Mouse (Mus musculus) bone marrow, adult 2 months (tissue): Measurements from ENCODE around the gene Nuf2.

Experiments used
- CTCF ChIP-seq: fragments of 200-500 bp; IDR thresholded peaks from 2 replicates; pipeline ENCODE4 v1.5.1; 2011; ENCODE audit warnings: low read length, control low read depth; ENCODE audit not compliant: control insufficient read depth, insufficient read depth
- POLR2A ChIP-seq: fragments of 200-500 bp; IDR thresholded peaks from 2 replicates; pipeline ENCODE4 v1.6.1; 2011; ENCODE audit warnings: low read depth, mild to moderate bottlenecking, control low read depth, low read length, borderline replicate concordance; ENCODE audit not compliant: control insufficient read depth

- TF ChIP-seq POLR2A: no peak
- TF ChIP-seq CTCF: no peak
These were observed 24.4 kb upstream of the Nuf2 start for GRCm38 (mm10) chr1:169555621-169556020.
